ENCODE assay signal across 20 mouse cellular contexts in genomic region chr11:121407366-121408155, GRCm38 (mm10). TPM values are rescaled to one million over a fixed set of nuclear protein-coding genes. Genes with fewer than 3 reads are reported as not detected.
DNase-seq lines count a peak whose midpoint lies in the region; ATAC-seq and TF ChIP-seq lines count a peak whose summit lies in the region.
"Had no signal": no experiment of that assay in that cellular context is flagged by ENCODE, and none has a peak within 500 bp of the region (broad histone marks: within the 10 kb centered on the region; RNA-seq: fewer than 3 reads in every experiment).

No protein-coding gene starts in this region.

- H3K4me2 ChIP-seq in hindbrain, postnatal 0 days (ENCODE audit: low read depth, low read length): no peak overlapping the region
- H3K4me2 ChIP-seq: heart, embryonic 11.5 days; hindbrain, embryonic 13.5 days; intestine, embryonic 15.5 days; limb, embryonic 15.5 days had no signal

- no peaks in the 10 kb centered on the region for H3K9me3 ChIP-seq in hindbrain, postnatal 0 days (ENCODE audit: low read length)
- H3K9me3 ChIP-seq: embryonic facial prominence, embryonic 10.5 days; hindbrain, embryonic 13.5 days; intestine, embryonic 15.5 days; limb, embryonic 15.5 days; megakaryocyte, embryonic 14.5 days had no signal

- 71% methylated on average over 3 of the region's 3 CpGs for WGBS in hindbrain, postnatal 0 days

- H3K27ac ChIP-seq in hindbrain, postnatal 0 days: no peak overlapping the region
- H3K27ac ChIP-seq: embryonic facial prominence, embryonic 10.5 days; hindbrain, embryonic 13.5 days; intestine, embryonic 15.5 days; limb, embryonic 15.5 days had no signal

- peak; percentile 68 for DNase-seq in heart, adult 11 months
- no peak for DNase-seq in heart, adult 8-10 months (ENCODE audit: low spot score)
- peak; percentile 67 for DNase-seq in 3T3-L1 (ENCODE audit: low read depth, low spot score)
- DNase-seq in brain, adult 2 months (ENCODE audit: low read depth, low spot score): peak; percentile 94
- DNase-seq in right cerebral cortex, adult 2 months (ENCODE audit: low spot score in 2 of 2): peak; percentile 47 to 53
- no peak for DNase-seq in hindbrain, postnatal 0 days (ENCODE audit: low spot score)
- DNase-seq: cerebellum, postnatal 14 days; gastrocnemius, postnatal 14 days; heart, postnatal 14 days; lung, postnatal 10 days had no signal

- H3K4me1 ChIP-seq in hindbrain, postnatal 0 days (ENCODE audit: insufficient read depth, low read length): no peaks in the 10 kb centered on the region
- H3K4me1 ChIP-seq: embryonic facial prominence, embryonic 10.5 days; hindbrain, embryonic 13.5 days; intestine, embryonic 15.5 days; limb, embryonic 15.5 days had no signal

- no peaks in the 10 kb centered on the region for H3K36me3 ChIP-seq in hindbrain, postnatal 0 days (ENCODE audit: insufficient read depth, low read length)
- H3K36me3 ChIP-seq: embryonic facial prominence, embryonic 10.5 days; hindbrain, embryonic 13.5 days; intestine, embryonic 15.5 days; limb, embryonic 15.5 days had no signal

- TF ChIP-seq CTCF in hindbrain, postnatal 0 days (IDR thresholded peaks at IDR 0.05; ENCODE audit: low read depth): no peak

- no peak overlapping the region for H3K9ac ChIP-seq in hindbrain, postnatal 0 days (replicated peaks; ENCODE audit: low read length)
- H3K9ac ChIP-seq: hindbrain, embryonic 13.5 days; intestine, embryonic 15.5 days; limb, embryonic 15.5 days had no signal

- H3K4me3 ChIP-seq in hindbrain, postnatal 0 days (ENCODE audit: low read length): no peak overlapping the region
- H3K4me3 ChIP-seq: embryonic facial prominence, embryonic 10.5 days; hindbrain, embryonic 13.5 days; intestine, embryonic 15.5 days; limb, embryonic 15.5 days had no signal

- no peaks in the 10 kb centered on the region for H3K27me3 ChIP-seq in hindbrain, postnatal 0 days (ENCODE audit: insufficient read depth, low read length)
- H3K27me3 ChIP-seq: intestine, embryonic 15.5 days; limb, embryonic 15.5 days had no signal

- no peak for ATAC-seq in activated CD4-positive, CD25-positive, alpha-beta regulatory T cell, adult 4 months
- ATAC-seq in hindbrain, postnatal 0 days: no peak
- ATAC-seq: forebrain, embryonic 14.5 days; intestine, embryonic 15.5 days; midbrain, embryonic 16.5 days had no signal

RNA-seq across cellular contexts. Expression of gene Fn3krp, which starts 13.6 kb away (rescaled TPM):
- 1 to 10 TPM; 4.8 to 6.5 (median 5.4) TPM for total RNA-seq in heart, adult 8-10 months (2022)
- 1 to 10 TPM; 6.3 to 9.8 TPM for polyA plus RNA-seq in activated CD4-positive, CD25-positive, alpha-beta regulatory T cell, adult 4 months (2017; shearing (Covaris generic))
- total RNA-seq in hindbrain, postnatal 0 days (2014; rRNA removed): 21.4 and 25.2 TPM in 2 replicates
- 8.4 and 8.6 TPM in 2 replicates for polyA plus RNA-seq in hindbrain, postnatal 0 days (2015; fragmentation: Nextera tagmentation; extraction: Ambion mirVana)

RNA-seq across cellular contexts. Expression of gene Rab40b, which starts 19.5 kb away (rescaled TPM):
- total RNA-seq in heart, adult 8-10 months (2022): 1 to 10 TPM; 1.0 to 3.4 (median 2.2) TPM
- polyA plus RNA-seq in activated CD4-positive, CD25-positive, alpha-beta regulatory T cell, adult 4 months (2017; shearing (Covaris generic)): not detected
- 7.6 and 11.4 TPM in 2 replicates for total RNA-seq in hindbrain, postnatal 0 days (2014; rRNA removed)
- polyA plus RNA-seq in hindbrain, postnatal 0 days (2015; fragmentation: Nextera tagmentation; extraction: Ambion mirVana): 8.9 and 9.9 TPM in 2 replicates
- total RNA-seq: ES-E14 had no signal

RNA-seq across cellular contexts. Expression of gene Fn3k, which starts 27.2 kb away (rescaled TPM):
- total RNA-seq in heart, adult 8-10 months (2022): 10 to 100 TPM; 26.4 to 33.5 (median 30.8) TPM
- under 1 TPM in 1 of 2 experiments, not detected in 1; 0.23 TPM for polyA plus RNA-seq in activated CD4-positive, CD25-positive, alpha-beta regulatory T cell, adult 4 months (2017; shearing (Covaris generic))
- 4.5 and 13.4 TPM in 2 replicates for total RNA-seq in hindbrain, postnatal 0 days (2014; rRNA removed)
- polyA plus RNA-seq in hindbrain, postnatal 0 days (2015; fragmentation: Nextera tagmentation; extraction: Ambion mirVana): 5.4 and 6.0 TPM in 2 replicates

RNA-seq across cellular contexts. Expression of gene Tbcd, which starts 44.2 kb away (rescaled TPM):
- 10 to 100 TPM; 11.7 to 13.9 (median 12.5) TPM for total RNA-seq in heart, adult 8-10 months (2022)
- polyA plus RNA-seq in activated CD4-positive, CD25-positive, alpha-beta regulatory T cell, adult 4 months (2017; shearing (Covaris generic)): 10 to 100 TPM; 24.3 to 26.2 TPM
- 102 and 110 TPM in 2 replicates for total RNA-seq in hindbrain, postnatal 0 days (2014; rRNA removed)
- 55.6 and 57.1 TPM in 2 replicates for polyA plus RNA-seq in hindbrain, postnatal 0 days (2015; fragmentation: Nextera tagmentation; extraction: Ambion mirVana)

RNA-seq across cellular contexts. Expression of gene Wdr45b, which starts 53.3 kb away (rescaled TPM):
- 10 to 100 TPM; 32.1 to 35.4 (median 32.7) TPM for total RNA-seq in heart, adult 8-10 months (2022)
- 10 to 100 TPM; 22.2 to 25.7 TPM for polyA plus RNA-seq in activated CD4-positive, CD25-positive, alpha-beta regulatory T cell, adult 4 months (2017; shearing (Covaris generic))
- total RNA-seq in hindbrain, postnatal 0 days (2014; rRNA removed): 77.9 and 78.0 TPM in 2 replicates
- 84.9 and 88.7 TPM in 2 replicates for polyA plus RNA-seq in hindbrain, postnatal 0 days (2015; fragmentation: Nextera tagmentation; extraction: Ambion mirVana)

Comparison
In these comparisons a context has a peak if more than half of its experiments do, and no peak if none do; other contexts are left out.
1. DNase-seq: peak in heart, adult 11 months (single experiment), 3T3-L1 (single experiment), brain, adult 2 months (single experiment) and right cerebral cortex, adult 2 months (2 of 2); none in heart, adult 8-10 months (single experiment) and hindbrain, postnatal 0 days (single experiment).